In genomic region chr13:15537611-15538010, GRCm38 (mm10) we compare ENCODE assay signal across 16 mouse cellular contexts.
DNase-seq lines count a peak whose midpoint lies in the region; ATAC-seq lines count a peak whose summit lies in the region.
"Had no signal": no experiment of that assay in that cellular context is flagged by ENCODE, and none has a peak within 500 bp of the region (broad histone marks: within the 10 kb centered on the region; RNA-seq: fewer than 3 reads in every experiment).

No protein-coding gene starts in this region.

- H3K36me3 ChIP-seq in midbrain, embryonic 14.5 days (ENCODE audit: control insufficient read depth, insufficient read depth, low read length) = no peaks in the 10 kb centered on the region
- H3K36me3 ChIP-seq in midbrain, embryonic 10.5 days = no peaks in the 10 kb centered on the region
- H3K36me3 ChIP-seq in forebrain, embryonic 16.5 days (ENCODE audit: control insufficient read depth, insufficient read depth) = no peaks in the 10 kb centered on the region
- no peaks in the 10 kb centered on the region for H3K36me3 ChIP-seq in kidney, embryonic 14.5 days (ENCODE audit: control insufficient read depth, insufficient read depth, low read length)
- no peaks in the 10 kb centered on the region for H3K36me3 ChIP-seq in limb, embryonic 15.5 days
- H3K36me3 ChIP-seq: embryonic facial prominence, embryonic 13.5 days; G1E; midbrain, embryonic 12.5 days had no signal

- intact Hi-C loops in left cerebral cortex, postnatal 25 days (cut with DNase I) = no loop called here

- no peak overlapping the region for H3K4me3 ChIP-seq in midbrain, embryonic 14.5 days (replicated peaks; ENCODE audit: low read depth, low read length)
- no peak overlapping the region for H3K4me3 ChIP-seq in midbrain, embryonic 10.5 days
- H3K4me3 ChIP-seq in forebrain, embryonic 16.5 days (replicated peaks; ENCODE audit: low read length) = no peak overlapping the region
- H3K4me3 ChIP-seq in kidney, embryonic 14.5 days (ENCODE audit: low read length) = no peak overlapping the region
- H3K4me3 ChIP-seq in limb, embryonic 15.5 days = no peak overlapping the region
- H3K4me3 ChIP-seq: embryonic facial prominence, embryonic 13.5 days; midbrain, embryonic 12.5 days had no signal

- no peak overlapping the region for H3K9ac ChIP-seq in midbrain, embryonic 14.5 days (replicated peaks; ENCODE audit: low read length)
- H3K9ac ChIP-seq in forebrain, embryonic 16.5 days (replicated peaks; ENCODE audit: low read depth, low read length) = no peak overlapping the region
- H3K9ac ChIP-seq in kidney, embryonic 14.5 days (ENCODE audit: low read depth, low read length) = no peak overlapping the region
- H3K9ac ChIP-seq in limb, embryonic 15.5 days = no peak overlapping the region
- H3K9ac ChIP-seq: embryonic facial prominence, embryonic 13.5 days; midbrain, embryonic 12.5 days had no signal

- DNase-seq in midbrain, embryonic 14.5 days = no peak
- no peak for DNase-seq in midbrain, embryonic 10.5 days (ENCODE audit: low spot score)
- DNase-seq in frontal cortex, postnatal 25 days (ENCODE audit: low spot score in 2 of 2) = no peak
- DNase-seq in layer of hippocampus, postnatal 10 days (ENCODE audit: low spot score in 2 of 2) = no peak
- no peak for DNase-seq in left cerebral cortex, postnatal 25 days (ENCODE audit: low spot score in 2 of 2)
- DNase-seq: adrenal gland, postnatal 25 days; left cerebral cortex, postnatal 4 days; lung, postnatal 36 days; spleen, adult 18-20 months had no signal

- H3K9me3 ChIP-seq in midbrain, embryonic 14.5 days (ENCODE audit: control insufficient read depth, low read length) = no peaks in the 10 kb centered on the region
- no peaks in the 10 kb centered on the region for H3K9me3 ChIP-seq in midbrain, embryonic 10.5 days (replicated peaks)
- no peaks in the 10 kb centered on the region for H3K9me3 ChIP-seq in forebrain, embryonic 16.5 days (ENCODE audit: control insufficient read depth, low read length)
- H3K9me3 ChIP-seq in kidney, embryonic 14.5 days (ENCODE audit: control insufficient read depth, low read length) = no peaks in the 10 kb centered on the region
- no peaks in the 10 kb centered on the region for H3K9me3 ChIP-seq in limb, embryonic 15.5 days
- H3K9me3 ChIP-seq: embryonic facial prominence, embryonic 13.5 days; G1E; midbrain, embryonic 12.5 days had no signal

- peaks cover 30% of the 10 kb centered on the region for H3K4me1 ChIP-seq in midbrain, embryonic 14.5 days (ENCODE audit: control insufficient read depth, insufficient read depth, low read length)
- H3K4me1 ChIP-seq in midbrain, embryonic 10.5 days = peaks cover 62% of the 10 kb centered on the region
- peaks cover 33% of the 10 kb centered on the region for H3K4me1 ChIP-seq in forebrain, embryonic 16.5 days (replicated peaks; ENCODE audit: control insufficient read depth, insufficient read depth, low read length)
- H3K4me1 ChIP-seq in kidney, embryonic 14.5 days (ENCODE audit: control insufficient read depth, insufficient read depth, low read length) = peaks cover 19% of the 10 kb centered on the region
- peaks cover 33% of the 10 kb centered on the region for H3K4me1 ChIP-seq in limb, embryonic 15.5 days

- no peak overlapping the region for H3K27ac ChIP-seq in midbrain, embryonic 14.5 days (replicated peaks; ENCODE audit: low read depth, low read length)
- H3K27ac ChIP-seq in midbrain, embryonic 10.5 days (replicated peaks) = no peak overlapping the region
- H3K27ac ChIP-seq in forebrain, embryonic 16.5 days (ENCODE audit: low read length) = no peak overlapping the region
- H3K27ac ChIP-seq in kidney, embryonic 14.5 days (ENCODE audit: low read depth, low read length) = no peak overlapping the region
- H3K27ac ChIP-seq in limb, embryonic 15.5 days = 0 out of 2 replicates have a peak overlapping the region, but pooled peaks have one; percentile 2
- H3K27ac ChIP-seq: midbrain, embryonic 12.5 days had no signal

- no peaks in the 10 kb centered on the region for H3K27me3 ChIP-seq in midbrain, embryonic 14.5 days (ENCODE audit: control insufficient read depth, insufficient read depth, low read length)
- peaks cover 42% of the 10 kb centered on the region for H3K27me3 ChIP-seq in midbrain, embryonic 10.5 days (ENCODE audit: low read depth, poor library complexity, severe bottlenecking)
- no peaks in the 10 kb centered on the region for H3K27me3 ChIP-seq in forebrain, embryonic 16.5 days (replicated peaks; ENCODE audit: control insufficient read depth, insufficient read depth, low read length)
- H3K27me3 ChIP-seq in kidney, embryonic 14.5 days (ENCODE audit: control insufficient read depth, insufficient read depth, low read length) = no peaks in the 10 kb centered on the region
- H3K27me3 ChIP-seq in limb, embryonic 15.5 days = no peaks in the 10 kb centered on the region
- H3K27me3 ChIP-seq: embryonic facial prominence, embryonic 13.5 days; midbrain, embryonic 12.5 days had no signal

- peak; percentile 38; the same call in 1 of the 2 replicates for ATAC-seq in midbrain, embryonic 14.5 days (ENCODE audit: low FRiP score, low TSS enrichment)
- ATAC-seq in forebrain, embryonic 16.5 days = 0 out of 2 replicates have a peak, but pooled peaks have one; percentile 14
- peak; percentile 68; the same call in 1 of the 2 replicates for ATAC-seq in kidney, embryonic 14.5 days (ENCODE audit: low FRiP score, low TSS enrichment)
- no peak for ATAC-seq in limb, embryonic 15.5 days (ENCODE audit: insufficient number of reproducible peaks, low FRiP score, low TSS enrichment, low read depth)
- ATAC-seq: hindbrain, embryonic 16.5 days had no signal

- WGBS in midbrain, embryonic 14.5 days = 77% methylated on average over 3 of the region's 3 CpGs
- WGBS in midbrain, embryonic 10.5 days = 81% methylated on average over 3 of the region's 3 CpGs
- WGBS in forebrain, embryonic 16.5 days = 50% methylated on average over 3 of the region's 3 CpGs
- WGBS in kidney, embryonic 14.5 days = 45% methylated on average over 3 of the region's 3 CpGs
- 68% methylated on average over 3 of the region's 3 CpGs for WGBS in limb, embryonic 15.5 days

- H3K4me2 ChIP-seq in midbrain, embryonic 14.5 days (ENCODE audit: low read length) = no peak overlapping the region
- H3K4me2 ChIP-seq in forebrain, embryonic 16.5 days (ENCODE audit: low read length) = no peak overlapping the region
- H3K4me2 ChIP-seq in kidney, embryonic 14.5 days (replicated peaks; ENCODE audit: low read depth, low read length) = no peak overlapping the region
- no peak overlapping the region for H3K4me2 ChIP-seq in limb, embryonic 15.5 days
- H3K4me2 ChIP-seq: embryonic facial prominence, embryonic 13.5 days; midbrain, embryonic 12.5 days had no signal
